Mouse (Mus musculus) CH12.LX (cell line): ENCODE results near the gene Ttc26. TPM values are rescaled to one million over a fixed set of nuclear protein-coding genes. Genes with fewer than 3 reads are reported as not detected.
A peak's percentile ranks its signal among the peaks of the same experiment; 100 is the strongest.
"Not testable (repeated sequence)": the region's sequence is repeated elsewhere in the genome, so short reads cannot be mapped to it uniquely, and the experiment has no call there.

ENCODE experiments used
- DNase-seq: peaks from one replicate; pipeline ENCODE4 v3.0.0-alpha.2; 2013; ENCODE audit errors: extremely low read depth
- H3K27ac ChIP-seq: 2 replicates; pipeline ENCODE4 v1.5.1; 2012; ENCODE audit warnings: low read depth, mild to moderate bottlenecking, control low read depth, moderate library complexity; ENCODE audit not compliant: insufficient read depth
- H3K27me3 ChIP-seq: replicated peaks from 2 replicates; pipeline ENCODE3; 2012; ENCODE audit warnings: inconsistent platforms
- H3K36me3 ChIP-seq, 2 experiments: replicated peaks in 1 of 2; 2 replicates each; pipeline versions ENCODE3 to v1.6.1; 2012; ENCODE audit warnings: inconsistent platforms in 1 of 2, low read length in 1 of 2, mild to moderate bottlenecking in 1 of 2, mixed read lengths in 1 of 2, moderate library complexity in 1 of 2; ENCODE audit not compliant: control insufficient read depth in 1 of 2, insufficient read depth in 1 of 2
- H3K4me1 ChIP-seq, 2 experiments: 2 replicates each; pipeline ENCODE4 v1.6.1; 2012; ENCODE audit warnings: inconsistent platforms in 1 of 2, moderate library complexity in 1 of 2; ENCODE audit not compliant: insufficient read depth in 2 of 2, control insufficient read depth in 1 of 2
- H3K4me2 ChIP-seq: 2 replicates; pipeline ENCODE4 v1.6.1; 2012; ENCODE audit warnings: low read depth, mild to moderate bottlenecking, control low read depth; ENCODE audit not compliant: poor library complexity, insufficient read depth, severe bottlenecking
- H3K4me3 ChIP-seq, 3 experiments: fragments of 150-350 bp in 1 of 3; sonication (generic) in 1 of 3; replicated peaks in 1 of 3; 2 replicates each; pipeline versions ENCODE3 to v1.5.1; 2011 to 2012; ENCODE audit warnings: low read depth in 2 of 3, low read length in 2 of 3, mild to moderate bottlenecking in 2 of 3, moderate library complexity in 2 of 3, control low read depth in 1 of 3, improper control_type of control experiment in 1 of 3, inconsistent platforms in 1 of 3, mixed read lengths in 1 of 3; ENCODE audit not compliant: poor library complexity in 1 of 3
- H3K79me2 ChIP-seq: replicated peaks from 2 replicates; pipeline ENCODE4 v1.6.1; 2012; ENCODE audit warnings: mild to moderate bottlenecking, moderate library complexity; ENCODE audit not compliant: control insufficient read depth, poor library complexity, insufficient read depth, severe bottlenecking; ENCODE audit errors: extremely low read depth
- H3K9ac ChIP-seq: 2 replicates; pipeline ENCODE4 v1.6.1; 2012; ENCODE audit warnings: low read depth, mild to moderate bottlenecking, control low read depth, moderate library complexity; ENCODE audit not compliant: insufficient read depth
- H3K9me3 ChIP-seq: replicated peaks from 2 replicates; pipeline ENCODE3; 2012; ENCODE audit warnings: low read length, inconsistent platforms, mixed read lengths
- CHD1 ChIP-seq: IDR thresholded peaks from 2 replicates; pipeline ENCODE4 v1.6.1; 2012; ENCODE audit warnings: low read depth, low read length, improper control_type of control experiment, inconsistent platforms
- CTCF ChIP-seq, 2 experiments: IDR thresholded peaks in 1 of 2; conservative IDR thresholded peaks in 1 of 2; 2 replicates each; pipeline ENCODE4 v1.5.1; 2011 to 2012; ENCODE audit warnings: low read depth in 2 of 2, low read length in 2 of 2, improper control_type of control experiment in 1 of 2, inconsistent platforms in 1 of 2, mild to moderate bottlenecking in 1 of 2, moderate library complexity in 1 of 2
- IRF4 ChIP-seq: IDR thresholded peaks from 2 replicates; pipeline ENCODE4 v1.6.1; 2014; ENCODE audit warnings: low read depth, mild to moderate bottlenecking, inconsistent platforms, low read length, improper control_type of control experiment
- MYC ChIP-seq: IDR thresholded peaks from 2 replicates; pipeline ENCODE4 v1.6.1; 2011; ENCODE audit warnings: low read depth, mild to moderate bottlenecking, improper control_type of control experiment, low read length
- NRF1 ChIP-seq: IDR thresholded peaks from 2 replicates; pipeline ENCODE4 v1.6.1; 2014; ENCODE audit warnings: low read depth, mild to moderate bottlenecking, inconsistent platforms, low read length, improper control_type of control experiment, moderate library complexity
- POLR2A ChIP-seq: IDR thresholded peaks from 2 replicates; pipeline ENCODE4 v1.6.1; 2011; ENCODE audit warnings: low read depth, mild to moderate bottlenecking, improper control_type of control experiment, low read length
- RAD21 ChIP-seq: IDR thresholded peaks from 2 replicates; pipeline ENCODE4 v1.6.1; 2011; ENCODE audit warnings: low read depth, mild to moderate bottlenecking, low read length, improper control_type of control experiment, moderate library complexity
- SIN3A ChIP-seq: IDR thresholded peaks from 2 replicates; pipeline ENCODE4 v1.6.1; 2012; ENCODE audit warnings: low read length, improper control_type of control experiment, inconsistent platforms
- SMC3 ChIP-seq: IDR thresholded peaks from 2 replicates; pipeline ENCODE4 v1.6.1; 2011; ENCODE audit warnings: low read depth, low read length, improper control_type of control experiment
- UBTF ChIP-seq: IDR thresholded peaks from 2 replicates; pipeline ENCODE4 v1.6.1; 2012; ENCODE audit warnings: low read depth, mild to moderate bottlenecking, inconsistent platforms, low read length, improper control_type of control experiment, moderate library complexity
- USF2 ChIP-seq: conservative IDR thresholded peaks from 2 replicates; pipeline ENCODE4 v1.6.1; 2011; ENCODE audit warnings: low read depth, low read length, improper control_type of control experiment
- ZMIZ1 ChIP-seq: IDR thresholded peaks from 2 replicates; pipeline ENCODE4 v1.6.1; 2012; ENCODE audit warnings: low read depth, mild to moderate bottlenecking, inconsistent platforms, low read length, improper control_type of control experiment
- ZNF384 ChIP-seq: IDR thresholded peaks from 2 replicates; pipeline ENCODE4 v1.6.1; 2012; ENCODE audit warnings: low read depth, low read length, improper control_type of control experiment, inconsistent platforms
- dilution Hi-C: fragments of 300-500 bp; cut with MboI; formaldehyde crosslinking; loops from 2 replicates; pipeline ENCODE4 v1.14.3; 2020; ENCODE audit warnings: low sequenced_read_pairs; ENCODE audit not compliant: extremely low pct_unique_long_range_greater_than_20kb, extremely low pct_ligation_motif_present
- in situ Hi-C: fragments of 300-500 bp; cut with MboI; formaldehyde crosslinking; loops from 3 replicates; pipeline ENCODE4 v1.14.3; 2019; ENCODE audit warnings: low sequenced_read_pairs, low pct_ligation_motif_present, low pct_unique_long_range_greater_than_20kb, mixed read lengths
- polyA plus RNA-seq: library from polyadenylated mRNA; unstranded; fragments of >175 nt; gene quantifications from 2 replicates; pipeline ENCODE4 v1.2.1, GENCODE M21; 2012; ENCODE audit warnings: low read depth; ENCODE audit not compliant: insufficient read length
- total RNA-seq, 2 experiments: library from RNA; depleted of rRNA; stranded (reverse); fragments of 300-350 nt in 1 of 2; fragments of >200 nt in 1 of 2; gene quantifications; 2 replicates each; pipeline ENCODE4 v1.2.3; 2012 to 2014

Gene Ttc26
- total and polyA plus RNA-seq, 3 experiments = 1.7 to 2.3 (median 1.8) TPM

DNA sequence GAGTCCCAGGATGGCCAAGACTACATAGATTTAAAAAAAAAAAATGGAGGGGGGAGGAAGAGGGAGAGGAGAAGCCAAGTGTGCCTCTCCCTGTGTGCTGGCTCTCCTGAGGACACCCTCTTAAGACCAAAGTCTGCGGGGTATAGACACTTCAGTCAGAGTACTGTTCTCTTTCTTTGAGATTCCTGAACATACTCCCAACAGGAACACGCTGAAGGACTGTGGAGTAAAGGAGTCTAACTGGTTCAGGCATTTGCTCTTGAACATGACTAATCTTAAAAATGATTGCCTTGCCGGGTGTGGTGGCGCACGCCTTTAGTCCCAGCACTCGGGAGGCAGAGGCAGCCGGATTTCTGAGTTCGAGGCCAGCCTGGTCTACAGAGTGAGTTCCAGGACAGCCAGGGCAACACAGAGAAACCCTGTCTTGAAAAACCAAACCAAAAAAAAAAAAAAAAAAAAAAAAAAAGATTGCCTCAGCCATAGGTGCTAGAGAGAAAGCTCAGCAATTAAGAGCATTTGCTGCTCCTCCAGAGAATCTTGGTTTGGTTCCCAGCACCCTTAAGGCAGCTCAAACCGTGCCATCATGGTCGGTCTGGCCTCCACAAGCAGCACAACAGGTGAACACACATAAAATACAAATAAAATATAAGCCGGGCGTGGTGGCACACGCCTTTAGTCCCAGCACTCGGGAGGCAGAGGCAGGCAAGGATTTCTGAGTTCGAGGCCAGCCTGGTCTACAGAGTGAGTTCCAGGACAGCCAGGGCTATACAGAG is 24.4 kb upstream of the Ttc26 start:
- H3K4me3 ChIP-seq, in situ Hi-C loops, H3K36me3 ChIP-seq, H3K27me3 ChIP-seq, H3K4me2 ChIP-seq, H3K9ac ChIP-seq, H3K9me3 ChIP-seq, H3K27ac ChIP-seq, dilution Hi-C loops, DNase-seq: not testable (repeated sequence)
- peaks cover 3 to 23% of the 10 kb centered on the region in 2 experiments; a peak in 3 of 4 replicates for H3K4me1 ChIP-seq
- H3K79me2 ChIP-seq = peaks cover 20% of the 10 kb centered on the region
- peak; percentile 20; the same call in 1 of the 2 replicates for TF ChIP-seq ZNF384

DNA sequence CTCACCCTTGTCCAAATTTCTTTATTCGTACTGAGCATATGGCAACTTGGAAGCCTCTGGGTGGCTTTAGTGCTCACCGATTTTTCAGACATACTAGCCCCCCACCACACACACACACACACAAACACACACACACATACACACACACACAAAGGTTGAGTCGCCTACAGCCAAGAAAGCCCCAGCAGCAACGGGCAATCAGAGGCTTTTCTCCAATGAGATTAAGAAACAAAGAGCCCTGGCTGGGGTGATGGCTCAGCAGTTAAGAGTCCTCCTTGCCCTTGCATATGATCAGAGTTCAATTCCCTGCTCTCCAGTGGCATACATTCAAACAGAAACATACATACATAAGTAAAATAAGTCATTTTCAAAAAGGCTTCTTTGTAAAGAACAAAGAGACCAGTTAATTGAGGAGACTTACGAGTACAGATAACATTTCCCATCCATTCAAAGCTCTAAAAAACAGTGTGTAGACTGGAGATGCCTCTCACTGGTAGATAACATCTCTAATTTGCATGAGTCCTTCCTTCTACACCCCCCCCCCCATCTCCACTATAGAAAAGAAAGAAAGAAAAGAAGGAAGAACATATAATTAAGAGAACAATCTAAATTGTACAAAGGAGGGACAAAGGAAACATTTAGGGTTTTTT is 23.5 kb upstream of the Ttc26 start:
- H3K9me3 ChIP-seq = no peaks in the 10 kb centered on the region
- peaks cover 3 to 23% of the 10 kb centered on the region in 2 experiments; a peak in 3 of 4 replicates for H3K4me1 ChIP-seq
- H3K4me2 ChIP-seq = no peak overlapping the region
- in situ Hi-C loops (no loop called here), dilution Hi-C loops (no loop called here)
- H3K9ac ChIP-seq = no peak overlapping the region
- no peak overlapping the region for H3K27ac ChIP-seq
- no peak overlapping the region for H3K4me3 ChIP-seq
- TF ChIP-seq SIN3A (no peak), MYC (no peak)
- no peak for DNase-seq
- peaks cover 13% of the 10 kb centered on the region for H3K79me2 ChIP-seq
- no peaks in the 10 kb centered on the region for H3K27me3 ChIP-seq
- no peaks in the 10 kb centered on the region for H3K36me3 ChIP-seq

- Histone ChIP-seq H3K79me2 (peaks cover 5% of the 10 kb centered on the region), H3K4me3 (no peak overlapping the region), H3K4me1 (peaks cover 3 to 23% of the 10 kb centered on the region in 2 experiments; a peak in 3 of 4 replicates), H3K27me3 (no peaks in the 10 kb centered on the region), H3K4me2 (no peak overlapping the region), H3K27ac (no peak overlapping the region), H3K9ac (no peak overlapping the region), H3K9me3 (no peaks in the 10 kb centered on the region), H3K36me3 (no peaks in the 10 kb centered on the region)
- DNase-seq = no peak
- TF ChIP-seq SMC3 (no peak), CTCF (conservative IDR thresholded peaks at IDR 0.05 in 1 of 2, IDR thresholded peaks at IDR 0.05 in 1 of 2; ENCODE audit: low read depth in 2 of 2, low read length in 2 of 2) (no peak), RAD21 (no peak), USF2 (no peak), UBTF (no peak), IRF4 (no peak), CHD1 (no peak), ZMIZ1 (no peak), POLR2A (no peak), NRF1 (no peak)
- in situ Hi-C loops (no loop called here), dilution Hi-C loops (no loop called here)
These were observed 22.8 kb upstream of the Ttc26 start for GRCm38 (mm10) chr6:38358253-38359027.
